Mouse (Mus musculus) embryonic facial prominence, embryonic 10.5 days (tissue): ENCODE data around the gene Ackr2. TPM values are rescaled to one million over a fixed set of nuclear protein-coding genes. Genes with fewer than 3 reads are reported as not detected.

Experiments used
- DNase-seq: peaks from one replicate; pipeline ENCODE4 v3.0.0-alpha.2; 2017; ENCODE audit warnings: low spot score
- H3K27ac ChIP-seq: fragments of 300-500 bp; sonication (generic); replicated peaks from 2 replicates; pipeline ENCODE4 v1.5.1; 2016; ENCODE audit warnings: mild to moderate bottlenecking
- H3K27me3 ChIP-seq: fragments of 300-500 bp; sonication (generic); replicated peaks from 2 replicates; pipeline ENCODE4 v1.6.1; 2016; ENCODE audit warnings: low read depth, mild to moderate bottlenecking; ENCODE audit not compliant: poor library complexity, severe bottlenecking
- H3K36me3 ChIP-seq: fragments of 300-500 bp; sonication (generic); replicated peaks from 2 replicates; pipeline ENCODE4 v1.6.1; 2016; ENCODE audit warnings: mild to moderate bottlenecking, moderate library complexity
- H3K4me1 ChIP-seq: fragments of 300-500 bp; sonication (generic); 2 replicates; pipeline ENCODE4 v1.6.1; 2016
- H3K4me3 ChIP-seq: fragments of 300-500 bp; sonication (generic); 2 replicates; pipeline ENCODE4 v1.5.1; 2016; ENCODE audit warnings: mild to moderate bottlenecking, moderate library complexity
- H3K9me3 ChIP-seq: fragments of 300-500 bp; sonication (generic); 2 replicates; pipeline ENCODE4 v1.6.1; 2016; ENCODE audit warnings: mild to moderate bottlenecking
- WGBS: fragments of 180-500 bp; shearing (Covaris S2); methylation state at CpG from one replicate; pipeline ENCODE4 v1.1.7; 2016; 5-methylcytosine and 5-hydroxymethylcytosine counted together
- polyA plus RNA-seq: library from polyadenylated mRNA; unstranded; fragments of >200 nt; fragmentation: Nextera tagmentation; extraction: Ambion mirVana; gene quantifications from 2 replicates; pipeline ENCODE4 v1.2.1, GENCODE M21; 2016

Ackr2 gene
- polyA plus RNA-seq, 1 experiment from 2014 or later: 0.52 TPM

GRCm38 (mm10) chr9:121908321-121908720 lies 10.2 kb downstream of the Ackr2 start:
- H3K27ac ChIP-seq: no peak overlapping the region
- no peak for DNase-seq
- no peak overlapping the region for H3K4me3 ChIP-seq
- no peaks in the 10 kb centered on the region for H3K27me3 ChIP-seq
- H3K9me3 ChIP-seq: no peaks in the 10 kb centered on the region
- no peaks in the 10 kb centered on the region for H3K4me1 ChIP-seq
- WGBS: 94% methylated on average over 17 of the region's 17 CpGs
- no peaks in the 10 kb centered on the region for H3K36me3 ChIP-seq

- Histone ChIP-seq H3K36me3 (no peaks in the 10 kb centered on the region), H3K9me3 (no peaks in the 10 kb centered on the region), H3K27me3 (no peaks in the 10 kb centered on the region), H3K4me3 (no peak overlapping the region), H3K4me1 (no peaks in the 10 kb centered on the region), H3K27ac (no peak overlapping the region)
- WGBS: 83% methylated on average over 6 of the region's 6 CpGs
- DNase-seq: no peak
Observed at GRCm38 (mm10) chr9:121909635-121910034, 11.5 kb downstream of the Ackr2 start.

GRCm38 (mm10) chr9:121911196-121911595 lies 13.0 kb downstream of the Ackr2 start:
- H3K27me3 ChIP-seq: no peaks in the 10 kb centered on the region
- H3K4me3 ChIP-seq: no peak overlapping the region
- no peaks in the 10 kb centered on the region for H3K9me3 ChIP-seq
- DNase-seq: no peak
- no peaks in the 10 kb centered on the region for H3K36me3 ChIP-seq
- no peak overlapping the region for H3K27ac ChIP-seq
- H3K4me1 ChIP-seq: no peaks in the 10 kb centered on the region
- 90% methylated on average over 7 of the region's 7 CpGs for WGBS

- Histone ChIP-seq H3K36me3 (no peaks in the 10 kb centered on the region), H3K27ac (no peak overlapping the region), H3K27me3 (no peaks in the 10 kb centered on the region), H3K9me3 (no peaks in the 10 kb centered on the region), H3K4me1 (no peaks in the 10 kb centered on the region), H3K4me3 (no peak overlapping the region)
- 86% methylated on average over 4 of the region's 4 CpGs for WGBS
- DNase-seq: no peak
Observed at GRCm38 (mm10) chr9:121912786-121913185, 14.6 kb downstream of the Ackr2 start.

- Histone ChIP-seq H3K36me3 (no peaks in the 10 kb centered on the region), H3K4me3 (no peak overlapping the region), H3K9me3 (no peaks in the 10 kb centered on the region), H3K4me1 (no peaks in the 10 kb centered on the region), H3K27ac (no peak overlapping the region), H3K27me3 (no peaks in the 10 kb centered on the region)
- WGBS: 84% methylated on average over 8 of the region's 8 CpGs
- DNase-seq: no peak
Observed at GRCm38 (mm10) chr9:121914226-121914757, 16.1 kb downstream of the Ackr2 start.

- Histone ChIP-seq H3K4me1 (no peaks in the 10 kb centered on the region), H3K27ac (no peak overlapping the region), H3K4me3 (no peak overlapping the region), H3K27me3 (no peaks in the 10 kb centered on the region), H3K36me3 (no peaks in the 10 kb centered on the region), H3K9me3 (no peaks in the 10 kb centered on the region)
- no peak for DNase-seq
- WGBS: 88% methylated on average over 10 of the region's 10 CpGs
Observed at GRCm38 (mm10) chr9:121915056-121915455, 16.9 kb downstream of the Ackr2 start.

GRCm38 (mm10) chr9:121916102-121916501 lies 17.9 kb downstream of the Ackr2 start, which contains the start of gene Cyp8b1:
Gene Cyp8b1 (minus strand): TSS chr9:121916305.
- H3K27ac ChIP-seq: no peak within 1 kb of the TSS
- 87% methylated on average over 8 of the region's 8 CpGs for WGBS
- no peak within 1 kb of the TSS for H3K4me3 ChIP-seq
- no peaks in the 10 kb centered on the region for H3K4me1 ChIP-seq
- H3K27me3 ChIP-seq: no peaks in the 10 kb centered on the region
- DNase-seq: no peak
- H3K36me3 ChIP-seq: no peaks in the 10 kb centered on the region
- H3K9me3 ChIP-seq: no peaks in the 10 kb centered on the region

- no peaks in the 10 kb centered on the region for H3K4me1 ChIP-seq
- no peak for DNase-seq
- H3K9me3 ChIP-seq: no peaks in the 10 kb centered on the region
- H3K27me3 ChIP-seq: no peaks in the 10 kb centered on the region
- no peaks in the 10 kb centered on the region for H3K36me3 ChIP-seq
- no peak overlapping the region for H3K4me3 ChIP-seq
- WGBS: 83% methylated on average over 10 of the region's 10 CpGs
- no peak overlapping the region for H3K27ac ChIP-seq
Observed at GRCm38 (mm10) chr9:121919027-121919501, 20.9 kb downstream of the Ackr2 start.

GRCm38 (mm10) chr9:121923443-121923842 lies 25.3 kb downstream of the Ackr2 start:
- Histone ChIP-seq H3K4me1 (peaks cover 12% of the 10 kb centered on the region), H3K9me3 (no peaks in the 10 kb centered on the region), H3K4me3 (no peak overlapping the region), H3K27ac (no peak overlapping the region), H3K27me3 (no peaks in the 10 kb centered on the region), H3K36me3 (no peaks in the 10 kb centered on the region)
- 89% methylated on average over 8 of the region's 8 CpGs for WGBS
- DNase-seq: no peak

- 80% methylated on average over 5 of the region's 5 CpGs for WGBS
- H3K36me3 ChIP-seq: no peaks in the 10 kb centered on the region
- no peak overlapping the region for H3K4me3 ChIP-seq
- no peak for DNase-seq
- no peaks in the 10 kb centered on the region for H3K27me3 ChIP-seq
- H3K4me1 ChIP-seq: peaks cover 12% of the 10 kb centered on the region
- H3K27ac ChIP-seq: no peak overlapping the region
- H3K9me3 ChIP-seq: no peaks in the 10 kb centered on the region
Observed at GRCm38 (mm10) chr9:121923906-121924305, 25.8 kb downstream of the Ackr2 start.

- Histone ChIP-seq H3K4me1 (peaks cover 12% of the 10 kb centered on the region), H3K9me3 (no peaks in the 10 kb centered on the region), H3K27me3 (no peaks in the 10 kb centered on the region), H3K27ac (no peak overlapping the region), H3K36me3 (no peaks in the 10 kb centered on the region), H3K4me3 (no peak overlapping the region)
- DNase-seq: no peak
- 91% methylated on average over 9 of the region's 9 CpGs for WGBS
Observed at GRCm38 (mm10) chr9:121924901-121925560, 26.9 kb downstream of the Ackr2 start.

GRCm38 (mm10) chr9:121925959-121926358 lies 27.8 kb downstream of the Ackr2 start:
- WGBS: 78% methylated on average over 8 of the region's 8 CpGs
- H3K9me3 ChIP-seq: no peaks in the 10 kb centered on the region
- DNase-seq: no peak
- H3K36me3 ChIP-seq: no peaks in the 10 kb centered on the region
- H3K27me3 ChIP-seq: no peaks in the 10 kb centered on the region
- no peak overlapping the region for H3K4me3 ChIP-seq
- no peak overlapping the region for H3K27ac ChIP-seq
- H3K4me1 ChIP-seq: peaks cover 12% of the 10 kb centered on the region

GRCm38 (mm10) chr9:121926634-121927405 lies 28.7 kb downstream of the Ackr2 start:
- Histone ChIP-seq H3K27ac (no peak overlapping the region), H3K4me1 (peaks cover 12% of the 10 kb centered on the region), H3K36me3 (no peaks in the 10 kb centered on the region), H3K27me3 (no peaks in the 10 kb centered on the region), H3K9me3 (no peaks in the 10 kb centered on the region), H3K4me3 (no peak overlapping the region)
- no peak for DNase-seq
- WGBS: 62% methylated on average over 11 of the region's 11 CpGs
